Mouse (Mus musculus): ENCODE results near the gene Setdb1. TPM values are rescaled to one million over a fixed set of nuclear protein-coding genes. Genes with fewer than 3 reads are reported as not detected.

Gene Setdb1
- polyA plus RNA-seq, 1 experiment from 2014 or later, result 36.9 TPM

DNA sequence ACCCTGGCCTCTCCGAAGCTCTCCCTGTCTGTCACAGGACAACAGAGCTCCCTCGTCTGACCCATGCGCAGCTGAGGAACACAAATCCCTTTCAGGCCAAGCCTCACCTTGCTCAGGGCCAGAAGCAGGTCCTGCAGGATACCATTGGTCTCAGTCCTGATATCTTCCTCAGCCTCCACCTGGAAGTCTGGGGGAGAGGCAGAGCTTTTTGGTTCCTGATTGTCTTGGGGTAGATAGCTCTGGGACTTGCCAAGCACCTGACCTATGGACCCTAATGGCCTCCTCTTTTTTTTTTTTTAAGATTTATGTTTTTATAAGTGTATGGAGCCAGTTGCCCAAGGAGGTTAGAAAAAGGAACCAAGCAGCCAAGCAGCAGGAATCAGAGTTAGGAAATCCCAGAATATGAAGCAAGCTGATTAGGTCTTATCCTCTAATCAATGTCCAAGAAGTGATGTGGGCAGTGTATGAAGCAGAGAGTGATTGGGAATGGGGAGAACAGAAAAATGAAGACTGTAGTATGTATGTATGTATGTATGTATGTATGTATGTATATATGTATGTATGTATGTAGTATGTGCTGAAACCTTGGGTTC, 55.7 kb downstream of the Setdb1 start:
- no peak overlapping the region for H3K4me2 ChIP-seq

DNA sequence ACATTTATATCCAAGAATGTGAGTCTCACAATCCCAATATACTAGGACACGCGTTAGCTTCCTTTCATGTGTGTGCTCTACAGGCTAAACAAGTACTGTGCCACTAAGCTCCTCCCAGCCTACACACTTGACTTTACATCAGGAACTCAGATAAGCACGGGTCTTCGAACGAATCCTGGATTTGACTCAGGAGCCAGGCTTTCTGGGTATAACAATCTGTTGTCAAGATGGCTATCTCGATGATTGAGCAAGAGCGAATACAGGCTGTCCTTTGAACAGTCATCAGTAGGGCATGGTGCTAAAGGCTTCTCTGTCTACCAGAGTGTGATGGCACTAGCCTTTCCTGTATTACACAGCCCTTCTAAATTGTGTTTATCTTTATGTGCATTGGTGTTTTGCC, 59.0 kb downstream of the Setdb1 start:
- Histone ChIP-seq H3K9ac (no peak overlapping the region), H3K27ac (no peak overlapping the region), H3K4me1 (peaks cover 15% of the 10 kb centered on the region; the same call in 1 of the 2 replicates), H3K4me3 (no peak overlapping the region), H3K27me3 (no peaks in the 10 kb centered on the region), H3K36me3 (peaks cover 44% of the 10 kb centered on the region), H3K9me3 (no peaks in the 10 kb centered on the region), H3K4me2 (no peak overlapping the region)
- no peak for ATAC-seq (ENCODE audit: insufficient number of reproducible peaks, low FRiP score, low TSS enrichment, low read depth)
- 79% methylated on average over 7 of the region's 7 CpGs for WGBS

More for the DNA sequence above, 55.7 kb downstream of the Setdb1 start:
- H3K9me3 ChIP-seq, result no peaks in the 10 kb centered on the region
- WGBS, result 76% methylated on average over 3 of the region's 3 CpGs
- no peak overlapping the region for H3K27ac ChIP-seq
- ATAC-seq (ENCODE audit: insufficient number of reproducible peaks, low FRiP score, low TSS enrichment, low read depth), result no peak
- H3K36me3 ChIP-seq, result peaks cover 18% of the 10 kb centered on the region
- H3K9ac ChIP-seq, result no peak overlapping the region
- peaks cover 3% of the 10 kb centered on the region; the same call in 1 of the 2 replicates for H3K4me1 ChIP-seq
- H3K4me3 ChIP-seq, result no peak overlapping the region
- no peaks in the 10 kb centered on the region for H3K27me3 ChIP-seq

DNA sequence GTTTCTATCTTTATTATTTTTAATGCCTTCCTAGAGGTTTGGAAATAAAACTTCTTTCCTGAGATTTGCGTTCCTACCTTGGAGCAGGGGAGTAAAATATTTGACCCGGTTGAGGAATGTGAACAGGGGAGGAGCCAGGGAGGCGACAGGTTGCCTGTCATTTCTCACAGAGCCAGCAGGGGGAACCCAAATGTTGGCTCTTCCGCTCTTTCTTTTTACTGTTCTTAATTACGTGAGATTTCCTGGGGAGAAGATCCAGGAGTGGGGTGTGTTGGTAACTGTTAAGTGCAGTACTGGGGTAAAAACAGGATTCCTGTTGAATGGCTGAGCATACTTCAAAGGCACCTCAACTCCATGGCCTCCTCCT, 60.9 kb downstream of the Setdb1 start:
- no peaks in the 10 kb centered on the region for H3K9me3 ChIP-seq
- H3K27me3 ChIP-seq, result no peaks in the 10 kb centered on the region
- 7% methylated on average over 5 of the region's 5 CpGs for WGBS
- no peak overlapping the region for H3K27ac ChIP-seq
- peaks cover 15% of the 10 kb centered on the region; the same call in 1 of the 2 replicates for H3K4me1 ChIP-seq
- H3K36me3 ChIP-seq, result peaks cover 64% of the 10 kb centered on the region
- no peak overlapping the region for H3K4me3 ChIP-seq
- ATAC-seq (ENCODE audit: insufficient number of reproducible peaks, low FRiP score, low TSS enrichment, low read depth), result no peak
- no peak overlapping the region for H3K4me2 ChIP-seq
- no peak overlapping the region for H3K9ac ChIP-seq

DNA sequence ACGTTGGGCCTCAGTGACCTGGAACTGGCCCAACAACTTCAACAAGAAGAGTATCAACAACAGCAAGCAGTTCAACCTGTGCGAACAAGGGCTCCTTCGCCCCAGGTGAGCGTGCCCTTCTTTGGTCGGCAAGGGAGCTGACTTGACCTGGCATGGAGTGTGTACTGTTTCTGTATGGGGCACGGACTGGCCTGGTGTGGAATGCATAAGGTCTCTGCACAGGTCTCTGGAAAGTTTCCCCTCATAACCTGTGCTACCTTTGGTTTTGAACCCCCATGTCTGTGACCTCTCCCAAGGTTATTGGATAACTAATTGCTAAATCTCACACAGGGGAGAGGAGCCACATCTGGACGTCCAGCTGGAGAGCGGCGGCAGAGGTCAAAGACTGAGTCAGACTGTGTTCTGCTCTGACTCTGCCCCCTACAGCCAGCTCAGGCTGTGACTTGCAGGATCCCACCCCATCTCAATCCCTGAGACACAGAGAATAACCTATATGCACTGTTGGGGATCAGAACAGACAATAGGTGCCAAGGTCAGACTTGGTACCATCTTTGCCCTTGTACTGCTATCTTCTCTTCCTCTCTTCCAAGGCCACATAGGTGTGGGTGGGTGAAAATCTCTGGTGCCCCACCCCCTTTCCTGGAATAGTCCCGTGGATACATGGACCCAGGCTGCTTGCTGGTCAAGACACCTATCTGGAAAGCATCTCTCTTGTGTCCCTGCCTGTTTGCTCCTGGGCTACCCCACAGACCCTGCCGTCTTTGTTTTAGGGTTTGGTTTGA, 61.5 kb downstream of the Setdb1 start:
- 66% methylated on average over 11 of the region's 11 CpGs for WGBS
- H3K27me3 ChIP-seq, result no peaks in the 10 kb centered on the region
- 0 out of 2 replicates have a peak, but pooled peaks have one; percentile 13 for ATAC-seq (ENCODE audit: insufficient number of reproducible peaks, low FRiP score, low TSS enrichment, low read depth)
- no peak overlapping the region for H3K4me2 ChIP-seq
- no peak overlapping the region for H3K9ac ChIP-seq
- H3K9me3 ChIP-seq, result no peaks in the 10 kb centered on the region
- no peak overlapping the region for H3K27ac ChIP-seq
- H3K4me1 ChIP-seq, result peaks cover 15% of the 10 kb centered on the region; the same call in 1 of the 2 replicates
- H3K36me3 ChIP-seq, result peaks cover 70% of the 10 kb centered on the region
- H3K4me3 ChIP-seq, result no peak overlapping the region

DNA sequence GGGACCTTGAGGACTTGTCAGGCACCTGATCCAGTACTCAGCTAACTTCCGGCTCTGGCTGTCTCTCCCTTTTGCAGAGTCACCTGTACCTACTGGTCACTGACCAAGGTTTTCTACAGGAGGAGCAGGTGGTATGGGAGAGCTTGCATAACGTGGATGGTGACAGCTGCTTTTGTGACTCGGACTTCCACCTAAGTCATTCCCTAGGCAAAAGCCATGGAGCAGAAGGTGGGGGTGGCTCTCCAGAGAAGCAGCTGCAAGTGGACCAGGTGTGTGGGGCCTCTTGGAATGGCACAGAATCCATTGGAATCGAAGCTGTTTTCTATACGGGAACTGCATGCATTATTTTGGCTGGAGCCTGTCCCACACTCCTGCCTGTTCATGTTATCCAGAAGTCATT, 62.3 kb downstream of the Setdb1 start:
- Histone ChIP-seq H3K9ac (no peak overlapping the region), H3K4me3 (no peak overlapping the region), H3K4me2 (no peak overlapping the region), H3K27me3 (no peaks in the 10 kb centered on the region), H3K9me3 (no peaks in the 10 kb centered on the region), H3K36me3 (peaks cover 77% of the 10 kb centered on the region), H3K27ac (0 out of 2 replicates have a peak overlapping the region, but pooled peaks have one; percentile 38), H3K4me1 (peaks cover 15% of the 10 kb centered on the region; the same call in 1 of the 2 replicates)
- WGBS, result 67% methylated on average over 5 of the region's 5 CpGs
- no peak for ATAC-seq (ENCODE audit: insufficient number of reproducible peaks, low FRiP score, low TSS enrichment, low read depth)

DNA sequence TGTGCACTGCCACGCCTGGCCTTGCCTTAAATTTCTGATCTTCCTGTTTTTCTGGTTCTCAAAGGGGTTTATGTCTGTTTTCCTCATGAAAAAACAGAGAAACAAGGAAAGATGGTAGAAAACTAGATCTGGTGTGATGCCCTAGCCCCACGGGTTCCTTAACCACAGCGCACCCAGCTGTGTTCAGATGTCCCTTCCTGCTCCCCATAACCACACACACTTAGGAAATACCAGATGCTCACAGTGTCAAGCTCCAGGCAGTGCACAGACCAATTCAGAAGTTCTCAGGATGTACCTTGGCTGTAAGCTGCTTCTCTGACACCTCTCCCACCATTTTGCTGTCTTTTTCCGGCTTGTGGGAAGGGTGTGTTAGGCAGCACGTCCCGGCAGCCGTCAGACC, 62.7 kb downstream of the Setdb1 start:
- Histone ChIP-seq H3K4me3 (no peak overlapping the region), H3K4me1 (peaks cover 15% of the 10 kb centered on the region; the same call in 1 of the 2 replicates), H3K36me3 (peaks cover 81% of the 10 kb centered on the region), H3K9me3 (no peaks in the 10 kb centered on the region), H3K9ac (no peak overlapping the region), H3K4me2 (no peak overlapping the region), H3K27me3 (no peaks in the 10 kb centered on the region), H3K27ac (0 out of 2 replicates have a peak overlapping the region, but pooled peaks have one; percentile 38)
- 70% methylated on average over 7 of the region's 7 CpGs for WGBS
- no peak for ATAC-seq (ENCODE audit: insufficient number of reproducible peaks, low FRiP score, low TSS enrichment, low read depth)

DNA sequence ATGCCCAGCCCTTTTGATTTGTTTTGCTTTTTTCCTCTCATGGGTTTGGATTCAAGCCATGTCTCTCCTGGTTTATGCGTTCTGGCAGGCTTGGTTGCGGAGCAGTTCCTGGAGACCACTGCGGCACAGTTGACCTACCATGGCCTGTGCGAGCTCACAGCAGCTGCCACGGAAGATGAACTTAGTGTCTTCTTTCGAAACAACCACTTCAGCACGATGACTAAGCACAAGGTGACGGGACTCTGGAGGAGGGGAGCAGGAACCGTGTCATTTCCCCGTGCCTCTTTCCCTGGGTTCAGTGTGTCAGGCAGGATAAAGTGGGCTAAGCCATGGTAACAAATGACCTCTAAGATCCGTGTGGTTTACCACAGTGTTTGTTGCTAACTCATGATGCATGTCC, 63.5 kb downstream of the Setdb1 start:
- Histone ChIP-seq H3K4me3 (no peak overlapping the region), H3K4me1 (peaks cover 15% of the 10 kb centered on the region; the same call in 1 of the 2 replicates), H3K9ac (no peak overlapping the region), H3K36me3 (peaks cover 87% of the 10 kb centered on the region), H3K9me3 (no peaks in the 10 kb centered on the region), H3K4me2 (no peak overlapping the region), H3K27ac (peak overlapping the region; percentile 22), H3K27me3 (no peaks in the 10 kb centered on the region)
- ATAC-seq (ENCODE audit: insufficient number of reproducible peaks, low FRiP score, low TSS enrichment, low read depth), result no peak
- 75% methylated on average over 11 of the region's 11 CpGs for WGBS

DNA sequence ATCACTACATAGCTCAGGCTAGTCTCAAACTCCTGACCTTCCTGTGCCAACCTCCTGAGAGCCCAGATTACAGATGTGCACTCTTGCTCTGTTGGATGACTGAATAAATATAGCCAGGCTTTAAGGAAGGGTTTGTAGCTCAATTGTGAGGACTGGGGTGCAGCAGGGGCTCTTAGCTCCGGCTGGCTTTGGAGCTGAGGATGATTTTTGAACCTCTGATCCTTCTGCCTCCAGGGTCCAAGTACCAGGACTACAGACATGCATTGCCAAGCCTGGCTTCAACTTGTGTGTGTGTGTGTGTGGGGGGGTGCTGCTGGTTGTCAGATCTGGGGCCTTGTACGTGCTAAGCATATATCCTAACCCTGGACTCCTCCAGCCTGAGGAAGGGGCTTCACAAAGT, 64.1 kb downstream of the Setdb1 start:
- Histone ChIP-seq H3K4me3 (no peak overlapping the region), H3K9ac (no peak overlapping the region), H3K4me2 (no peak overlapping the region), H3K27ac (peak overlapping the region; percentile 22), H3K27me3 (no peaks in the 10 kb centered on the region), H3K9me3 (no peaks in the 10 kb centered on the region), H3K4me1 (peaks cover 15% of the 10 kb centered on the region; the same call in 1 of the 2 replicates), H3K36me3 (peaks cover 89% of the 10 kb centered on the region)
- WGBS, result 95% methylated on average over 2 of the region's 2 CpGs
- ATAC-seq (ENCODE audit: insufficient number of reproducible peaks, low FRiP score, low TSS enrichment, low read depth), result no peak

DNA sequence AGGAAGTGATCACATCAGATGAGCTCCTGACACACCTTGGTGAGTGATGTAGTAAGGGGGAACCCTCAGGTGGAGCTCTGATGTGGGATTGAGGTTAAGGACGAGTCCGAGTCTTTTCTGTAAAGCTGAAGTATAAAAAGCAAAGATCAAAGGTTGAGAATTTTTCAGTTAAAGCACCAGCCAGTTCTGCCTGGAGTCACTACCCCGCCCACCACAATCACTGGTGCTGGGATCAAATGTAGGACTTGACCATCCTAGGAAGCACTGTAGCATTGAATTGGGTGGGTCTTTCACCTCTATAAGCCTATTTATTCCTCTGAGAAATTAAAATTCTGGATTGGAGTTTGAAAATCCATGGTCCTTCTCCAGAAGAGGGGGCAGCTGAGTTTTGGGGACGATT, 66.0 kb downstream of the Setdb1 start:
- no peak overlapping the region for H3K4me3 ChIP-seq
- H3K9me3 ChIP-seq, result no peaks in the 10 kb centered on the region
- H3K9ac ChIP-seq, result no peak overlapping the region
- no peaks in the 10 kb centered on the region for H3K27me3 ChIP-seq
- peaks cover 80% of the 10 kb centered on the region for H3K36me3 ChIP-seq
- H3K4me1 ChIP-seq, result peaks cover 10% of the 10 kb centered on the region; the same call in 1 of the 2 replicates
- H3K27ac ChIP-seq, result no peak overlapping the region
- 81% methylated on average over 4 of the region's 4 CpGs for WGBS
- H3K4me2 ChIP-seq, result no peak overlapping the region
- no peak for ATAC-seq (ENCODE audit: insufficient number of reproducible peaks, low FRiP score, low TSS enrichment, low read depth)

DNA sequence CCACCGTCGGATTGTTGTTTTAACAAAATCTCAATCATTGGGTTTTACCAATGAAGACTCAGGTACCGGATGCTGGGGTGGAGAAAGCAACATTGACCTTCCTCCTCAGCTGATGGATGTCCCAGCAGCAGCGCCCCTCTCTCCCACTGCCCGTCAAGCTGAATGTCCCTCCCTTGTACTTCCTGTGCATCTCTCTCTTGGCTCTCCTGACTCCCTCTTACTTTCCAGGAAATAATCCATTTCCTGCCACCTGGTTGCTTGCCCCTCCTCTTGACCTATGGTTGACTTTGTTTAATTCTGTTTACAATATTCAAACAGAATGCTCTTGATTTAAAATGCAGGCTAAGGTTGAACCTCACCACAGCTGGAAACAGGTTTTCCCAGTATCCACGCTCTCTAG, 66.8 kb downstream of the Setdb1 start:
- H3K27ac ChIP-seq, result no peak overlapping the region
- peaks cover 74% of the 10 kb centered on the region for H3K36me3 ChIP-seq
- no peaks in the 10 kb centered on the region for H3K9me3 ChIP-seq
- peaks cover 5% of the 10 kb centered on the region for H3K4me1 ChIP-seq
- WGBS, result 74% methylated on average over 6 of the region's 6 CpGs
- H3K9ac ChIP-seq, result no peak overlapping the region
- H3K4me3 ChIP-seq, result no peak overlapping the region
- H3K27me3 ChIP-seq, result no peaks in the 10 kb centered on the region
- H3K4me2 ChIP-seq, result no peak overlapping the region
- no peak for ATAC-seq (ENCODE audit: insufficient number of reproducible peaks, low FRiP score, low TSS enrichment, low read depth)

DNA sequence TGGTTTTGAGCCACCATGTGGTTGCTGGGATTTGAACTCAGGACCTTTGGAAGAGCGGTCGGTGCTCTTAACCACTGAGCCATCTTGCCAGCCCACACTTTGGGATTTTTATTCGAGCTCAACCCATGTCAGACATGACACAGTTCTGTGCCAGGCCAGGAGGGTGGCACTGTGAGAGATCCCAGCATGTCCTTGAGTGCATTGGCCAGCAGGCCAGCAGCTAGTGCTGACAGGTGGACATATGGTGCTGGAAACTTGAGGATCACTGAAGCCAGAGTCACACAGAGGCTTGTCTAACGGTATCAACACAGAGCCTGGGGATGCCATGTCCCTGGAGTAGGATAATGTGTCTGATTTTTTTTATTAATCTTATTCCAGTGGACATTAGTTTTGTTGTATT, 67.6 kb downstream of the Setdb1 start:
- Histone ChIP-seq H3K27me3 (no peaks in the 10 kb centered on the region), H3K4me3 (no peak overlapping the region), H3K27ac (no peak overlapping the region), H3K4me1 (peaks cover 6% of the 10 kb centered on the region), H3K36me3 (peaks cover 67% of the 10 kb centered on the region), H3K4me2 (no peak overlapping the region), H3K9me3 (no peaks in the 10 kb centered on the region), H3K9ac (no peak overlapping the region)
- WGBS, result 93% methylated on average over 4 of the region's 4 CpGs
- no peak for ATAC-seq (ENCODE audit: insufficient number of reproducible peaks, low FRiP score, low TSS enrichment, low read depth)

DNA sequence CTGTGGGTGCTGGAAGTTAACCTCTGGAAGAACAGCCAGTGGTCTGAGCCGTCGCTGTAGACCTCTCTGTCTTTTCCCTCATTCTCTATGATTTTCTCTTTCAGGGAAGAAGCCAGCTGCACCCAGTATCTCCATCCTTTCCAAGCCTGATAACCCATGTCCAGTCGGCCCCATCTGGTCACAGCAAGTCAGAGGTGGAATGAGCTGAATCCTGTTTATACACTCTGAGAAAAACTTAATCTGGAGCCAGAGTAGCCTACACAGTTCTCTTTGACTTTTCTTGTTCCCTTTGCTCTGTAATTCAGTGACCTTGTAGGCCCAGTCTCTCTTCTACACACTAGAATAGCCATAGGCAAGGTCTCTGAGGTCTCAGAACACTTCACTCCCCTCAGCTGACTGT, 69.5 kb downstream of the Setdb1 start:
- H3K36me3 ChIP-seq, result peaks cover 50% of the 10 kb centered on the region
- no peak overlapping the region for H3K9ac ChIP-seq
- no peaks in the 10 kb centered on the region for H3K9me3 ChIP-seq
- no peak for ATAC-seq (ENCODE audit: insufficient number of reproducible peaks, low FRiP score, low TSS enrichment, low read depth)
- H3K27me3 ChIP-seq, result no peaks in the 10 kb centered on the region
- H3K4me2 ChIP-seq, result no peak overlapping the region
- H3K4me1 ChIP-seq, result peaks cover 14% of the 10 kb centered on the region
- 92% methylated on average over 3 of the region's 3 CpGs for WGBS
- H3K27ac ChIP-seq, result no peak overlapping the region
- H3K4me3 ChIP-seq, result no peak overlapping the region
